Mouse (Mus musculus): ENCODE data around the gene Tpsab1. TPM values are rescaled to one million over a fixed set of nuclear protein-coding genes. Genes with fewer than 3 reads are reported as not detected.

The Tpsab1 gene
- total RNA-seq, 2 experiments from 2014 or later: not detected

Other genes starting within 250 kb of the Tpsab1 start
- 15.5 and 31.2 TPM in 2 replicates for gene Telo2, start 229.6 kb downstream of the Tpsab1 start, total RNA-seq (2015)
- 28.8 and 35.5 TPM in 2 replicates for gene Telo2, start 229.6 kb downstream of the Tpsab1 start, total RNA-seq (2017)
- not detected in 2 replicates for gene Ptx4, start 224.8 kb downstream of the Tpsab1 start, total RNA-seq (2015)
- not detected in 2 replicates for gene Ptx4, start 224.8 kb downstream of the Tpsab1 start, total RNA-seq (2017)
- gene Clcn7, start 212.2 kb downstream of the Tpsab1 start, total RNA-seq (2015): 7.3 and 7.8 TPM in 2 replicates
- gene Clcn7, start 212.2 kb downstream of the Tpsab1 start, total RNA-seq (2017): 8.1 and 9.6 TPM in 2 replicates
- not detected in 2 replicates for gene Ccdc154, start 183.1 kb downstream of the Tpsab1 start, total RNA-seq (2015)
- 0.14 TPM in 1 of 2 replicates, not detected in the other for gene Ccdc154, start 183.1 kb downstream of the Tpsab1 start, total RNA-seq (2017)
- gene Gm38655, start 170.1 kb downstream of the Tpsab1 start, total RNA-seq (2015): not detected in 2 replicates
- gene Gm38655, start 170.1 kb downstream of the Tpsab1 start, total RNA-seq (2017): not detected in 2 replicates
- gene BC003965, start 161.0 kb downstream of the Tpsab1 start, total RNA-seq (2015): 16.6 and 20.3 TPM in 2 replicates
- gene BC003965, start 161.0 kb downstream of the Tpsab1 start, total RNA-seq (2017): 7.0 and 11.5 TPM in 2 replicates
- gene Unkl, start 157.2 kb downstream of the Tpsab1 start, total RNA-seq (2015): 6.1 and 6.2 TPM in 2 replicates
- 7.7 and 8.2 TPM in 2 replicates for gene Unkl, start 157.2 kb downstream of the Tpsab1 start, total RNA-seq (2017)
- 24.3 and 24.4 TPM in 2 replicates for gene Gnptg, start 105.4 kb downstream of the Tpsab1 start, total RNA-seq (2015)
- 17.2 and 20.8 TPM in 2 replicates for gene Gnptg, start 105.4 kb downstream of the Tpsab1 start, total RNA-seq (2017)
- gene Tsr3, start 105.4 kb downstream of the Tpsab1 start, total RNA-seq (2015): 14.9 and 15.2 TPM in 2 replicates
- 28.1 and 30.7 TPM in 2 replicates for gene Tsr3, start 105.4 kb downstream of the Tpsab1 start, total RNA-seq (2017)
- 1.2 and 3.8 TPM in 2 replicates for gene Baiap3, start 89.2 kb downstream of the Tpsab1 start, total RNA-seq (2015)
- gene Baiap3, start 89.2 kb downstream of the Tpsab1 start, total RNA-seq (2017): 3.7 and 6.1 TPM in 2 replicates
- 355 and 376 TPM in 2 replicates for gene Ube2i, start 70.9 kb downstream of the Tpsab1 start, total RNA-seq (2015)
- 305 and 308 TPM in 2 replicates for gene Ube2i, start 70.9 kb downstream of the Tpsab1 start, total RNA-seq (2017)
- gene Prss34, start 47.2 kb downstream of the Tpsab1 start, total RNA-seq (2015): 18.7 and 31.2 TPM in 2 replicates
- gene Prss34, start 47.2 kb downstream of the Tpsab1 start, total RNA-seq (2017): 4.5 and 23.9 TPM in 2 replicates
- not detected in 2 replicates for gene Prss28, start 36.9 kb downstream of the Tpsab1 start, total RNA-seq (2015)
- gene Prss28, start 36.9 kb downstream of the Tpsab1 start, total RNA-seq (2017): not detected in 2 replicates
- gene Prss29, start 26.9 kb downstream of the Tpsab1 start, total RNA-seq (2015): not detected in 2 replicates
- gene Prss29, start 26.9 kb downstream of the Tpsab1 start, total RNA-seq (2017): not detected in 2 replicates
- gene Tpsb2, start 20.7 kb upstream of the Tpsab1 start, total RNA-seq (2015): not detected in 2 replicates
- not detected in 2 replicates for gene Tpsb2, start 20.7 kb upstream of the Tpsab1 start, total RNA-seq (2017)
- gene Tpsg1, start 23.7 kb upstream of the Tpsab1 start, total RNA-seq (2015): not detected in 2 replicates
- not detected in 2 replicates for gene Tpsg1, start 23.7 kb upstream of the Tpsab1 start, total RNA-seq (2017)
- 0.32 TPM in 1 of 2 replicates, not detected in the other for gene Cacna1h, start 88.2 kb upstream of the Tpsab1 start, total RNA-seq (2015)
- not detected in 2 replicates for gene Cacna1h, start 88.2 kb upstream of the Tpsab1 start, total RNA-seq (2017)
- gene Tekt4, start 109.1 kb upstream of the Tpsab1 start, total RNA-seq (2015): not detected in 2 replicates
- not detected in 2 replicates for gene Tekt4, start 109.1 kb upstream of the Tpsab1 start, total RNA-seq (2017)
- gene Sstr5, start 151.7 kb upstream of the Tpsab1 start, total RNA-seq (2015): not detected in 2 replicates
- gene Sstr5, start 151.7 kb upstream of the Tpsab1 start, total RNA-seq (2017): not detected in 2 replicates
- gene Sox8, start 225.1 kb upstream of the Tpsab1 start, total RNA-seq (2015): not detected in 2 replicates
- not detected in 2 replicates for gene Sox8, start 225.1 kb upstream of the Tpsab1 start, total RNA-seq (2017)
- 23.2 and 25.6 TPM in 2 replicates for gene Lmf1, start 233.5 kb upstream of the Tpsab1 start, total RNA-seq (2015)
- 11.7 and 14.1 TPM in 2 replicates for gene Lmf1, start 233.5 kb upstream of the Tpsab1 start, total RNA-seq (2017)